Mouse (Mus musculus) cortical plate, adult 2 months (tissue): Measurements from ENCODE around the gene Nos3.

Experiments used
- CTCF ChIP-seq: fragments of 200-500 bp; IDR thresholded peaks from 2 replicates; pipeline ENCODE4 v1.5.1; 2011; ENCODE audit warnings: mild to moderate bottlenecking, control low read depth, low read length; ENCODE audit not compliant: insufficient read depth; ENCODE audit errors: extremely low read depth
- POLR2A ChIP-seq: fragments of 200-500 bp; IDR thresholded peaks from 2 replicates; pipeline ENCODE4 v1.6.1; 2011; ENCODE audit warnings: mild to moderate bottlenecking, low read length, control low read depth; ENCODE audit not compliant: insufficient read depth; ENCODE audit errors: extremely low read depth

GRCm38 (mm10) chr5:24433993-24434392 lies 69.4 kb downstream of the Nos3 start:
- TF ChIP-seq CTCF (no peak), POLR2A (no peak)
